In the genomic region with DNA sequence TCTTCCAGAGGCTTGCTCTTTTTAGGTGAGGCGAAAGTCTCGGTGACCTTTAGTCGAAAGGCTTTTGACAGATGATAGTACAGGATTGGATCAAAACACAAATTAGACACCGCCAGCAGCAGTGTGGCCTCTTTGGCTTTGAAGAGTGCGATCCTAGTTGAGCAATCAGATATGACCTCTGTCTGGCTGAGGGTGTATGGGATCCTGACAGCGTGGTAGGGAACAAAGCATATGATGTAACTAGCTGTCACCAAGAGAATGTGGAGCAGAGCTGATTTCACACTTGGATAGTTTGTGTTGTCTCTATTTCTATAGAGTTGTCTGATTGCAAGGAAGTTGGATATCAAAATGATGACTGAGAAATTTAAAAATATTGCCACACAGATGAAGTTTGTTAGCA, we compare ENCODE assay signal across 23 mouse cellular contexts. TPM values are rescaled to one million over a fixed set of nuclear protein-coding genes. Genes with fewer than 3 reads are reported as not detected.
DNase-seq lines count a peak whose midpoint lies in the region; ATAC-seq and TF ChIP-seq lines count a peak whose summit lies in the region.
"Had no signal": no experiment of that assay in that cellular context is flagged by ENCODE, and none has a peak within 500 bp of the region (broad histone marks: within the 10 kb centered on the region; RNA-seq: fewer than 3 reads in every experiment).

No protein-coding gene starts in this region.

- no peak overlapping the region for H3ac ChIP-seq in myocyte (ENCODE audit: control insufficient read depth, insufficient read length)

- TF ChIP-seq POLR2A in myocyte (IDR thresholded peaks at IDR 0.05; ENCODE audit: insufficient read length, low read depth), result no peak
- no peak for TF ChIP-seq POLR2A in kidney, adult 2 months (IDR thresholded peaks at IDR 0.05; ENCODE audit: low read depth, low read length)
- no peak for TF ChIP-seq POLR2A in cerebellum, adult 2 months (IDR thresholded peaks at IDR 0.05; ENCODE audit: borderline replicate concordance, insufficient read depth, low read length)

- H3K4me1 ChIP-seq in hindbrain, postnatal 0 days (ENCODE audit: insufficient read depth, low read length), result no peaks in the 10 kb centered on the region
- H3K4me1 ChIP-seq in hindbrain, embryonic 12.5 days, result 0 out of 2 replicates have a peak, but pooled peaks cover 5% of the 10 kb centered on the region
- peaks cover 5% of the 10 kb centered on the region; the same call in 1 of the 2 replicates for H3K4me1 ChIP-seq in liver, embryonic 13.5 days (replicated peaks)
- no peaks in the 10 kb centered on the region for H3K4me1 ChIP-seq in kidney, adult 2 months (ENCODE audit: control insufficient read depth, insufficient read depth, low read length)
- no peaks in the 10 kb centered on the region for H3K4me1 ChIP-seq in cerebellum, adult 2 months (ENCODE audit: control insufficient read depth, insufficient read depth, low read length)
- H3K4me1 ChIP-seq: limb, embryonic 12.5 days had no signal

- H3K9ac ChIP-seq in hindbrain, postnatal 0 days (replicated peaks; ENCODE audit: low read length), result no peak overlapping the region
- H3K9ac ChIP-seq in hindbrain, embryonic 12.5 days, result no peak overlapping the region
- H3K9ac ChIP-seq in liver, embryonic 13.5 days, result no peak overlapping the region
- H3K9ac ChIP-seq: forebrain, postnatal 0 days; limb, embryonic 12.5 days had no signal

- H3K9me3 ChIP-seq in hindbrain, postnatal 0 days (ENCODE audit: low read length), result no peaks in the 10 kb centered on the region
- H3K9me3 ChIP-seq in hindbrain, embryonic 12.5 days (replicated peaks), result no peaks in the 10 kb centered on the region
- no peaks in the 10 kb centered on the region for H3K9me3 ChIP-seq in liver, embryonic 13.5 days (replicated peaks)
- H3K9me3 ChIP-seq: G1E; limb, embryonic 12.5 days; megakaryocyte, embryonic 14.5 days had no signal

- H3K79me2 ChIP-seq in myocyte (ENCODE audit: control insufficient read depth, insufficient read depth), result no peaks in the 10 kb centered on the region

- H3K4me3 ChIP-seq in hindbrain, postnatal 0 days (ENCODE audit: low read length), result no peak overlapping the region
- H3K4me3 ChIP-seq in hindbrain, embryonic 12.5 days, result no peak overlapping the region
- H3K4me3 ChIP-seq in liver, embryonic 13.5 days (replicated peaks), result no peak overlapping the region
- no peak overlapping the region for H3K4me3 ChIP-seq in myocyte
- H3K4me3 ChIP-seq in kidney, adult 2 months (ENCODE audit: insufficient read depth, low read depth, low read length), result no peak overlapping the region
- H3K4me3 ChIP-seq in cerebellum, adult 2 months (replicated peaks; ENCODE audit: insufficient read depth, low read depth, low read length), result no peak overlapping the region
- H3K4me3 ChIP-seq: gastrocnemius, adult 2 months; left cerebral cortex, adult 2 months; limb, embryonic 12.5 days; megakaryocyte, embryonic 14.5 days had no signal

- H3K36me3 ChIP-seq in hindbrain, postnatal 0 days (ENCODE audit: insufficient read depth, low read length), result no peaks in the 10 kb centered on the region
- no peaks in the 10 kb centered on the region for H3K36me3 ChIP-seq in hindbrain, embryonic 12.5 days
- H3K36me3 ChIP-seq in liver, embryonic 13.5 days, result no peaks in the 10 kb centered on the region
- H3K36me3 ChIP-seq in myocyte (ENCODE audit: control insufficient read depth, insufficient read depth), result no peaks in the 10 kb centered on the region
- no peaks in the 10 kb centered on the region for H3K36me3 ChIP-seq in kidney, adult 2 months (ENCODE audit: control insufficient read depth, insufficient read depth, low read length)
- H3K36me3 ChIP-seq: G1E; limb, embryonic 12.5 days had no signal

- 45% methylated on average over 6 of the region's 6 CpGs for WGBS in hindbrain, postnatal 0 days
- WGBS in hindbrain, embryonic 12.5 days, result 54% methylated on average over 6 of the region's 6 CpGs
- WGBS in liver, embryonic 13.5 days (ENCODE audit: insufficient replicate concordance), result 64% methylated on average over 6 of the region's 6 CpGs
- WGBS in kidney, adult 2 months, result 86% methylated on average over 6 of the region's 6 CpGs
- WGBS in cerebellum, adult 2 months, result 67% methylated on average over 6 of the region's 6 CpGs

- peak; percentile 69; the same call in 1 of the 2 replicates for ATAC-seq in hindbrain, postnatal 0 days
- ATAC-seq in hindbrain, embryonic 12.5 days (ENCODE audit: low FRiP score), result no peak
- ATAC-seq in liver, embryonic 13.5 days (ENCODE audit: low read depth), result peak; percentile 61
- ATAC-seq: CD4-positive, CD25-positive, alpha-beta regulatory T cell, adult 4 months; forebrain, postnatal 0 days; hindbrain, embryonic 16.5 days; midbrain, embryonic 16.5 days had no signal

- no peaks in the 10 kb centered on the region for H3K27me3 ChIP-seq in hindbrain, postnatal 0 days (ENCODE audit: insufficient read depth, low read length)
- no peaks in the 10 kb centered on the region for H3K27me3 ChIP-seq in hindbrain, embryonic 12.5 days
- no peaks in the 10 kb centered on the region for H3K27me3 ChIP-seq in liver, embryonic 13.5 days
- no peaks in the 10 kb centered on the region for H3K27me3 ChIP-seq in myocyte (ENCODE audit: control insufficient read depth, insufficient read depth, insufficient read length)
- no peaks in the 10 kb centered on the region for H3K27me3 ChIP-seq in kidney, adult 2 months (replicated peaks; ENCODE audit: control insufficient read depth, insufficient read depth, low read length)
- H3K27me3 ChIP-seq in cerebellum, adult 2 months (ENCODE audit: control insufficient read depth, insufficient read depth, low read length), result no peaks in the 10 kb centered on the region
- H3K27me3 ChIP-seq: limb, embryonic 12.5 days; megakaryocyte, embryonic 14.5 days had no signal

- TF ChIP-seq CTCF in hindbrain, postnatal 0 days (IDR thresholded peaks at IDR 0.05; ENCODE audit: low read depth), result no peak
- TF ChIP-seq CTCF in kidney, adult 2 months (conservative IDR thresholded peaks at IDR 0.05; ENCODE audit: insufficient read depth, insufficient read length, low read depth, low read length), result no peak
- no peak for TF ChIP-seq CTCF in cerebellum, adult 2 months (IDR thresholded peaks at IDR 0.05; ENCODE audit: borderline replicate concordance, insufficient read depth, low read depth, low read length)

- peak; percentile 56 for DNase-seq in adrenal gland, adult 2 months
- DNase-seq in adrenal gland, postnatal 25 days, result no peak
- no peak for DNase-seq in hindbrain, postnatal 0 days (ENCODE audit: low spot score)
- DNase-seq in liver, embryonic 13.5 days, result no peak
- no peak for DNase-seq in kidney, adult 2 months
- DNase-seq in cerebellum, adult 2 months, result no peak
- DNase-seq: cerebellum, adult 9-10 months; forebrain, postnatal 0 days; gastrocnemius, adult 2 months; heart, postnatal 14 days; kidney, adult 11 months; kidney, postnatal 10 days had no signal

- no peak overlapping the region for H3K4me2 ChIP-seq in hindbrain, postnatal 0 days (ENCODE audit: low read depth, low read length)
- H3K4me2 ChIP-seq in hindbrain, embryonic 12.5 days (replicated peaks), result no peak overlapping the region
- no peak overlapping the region for H3K4me2 ChIP-seq in liver, embryonic 13.5 days
- no peak overlapping the region for H3K4me2 ChIP-seq in myocyte (ENCODE audit: low read depth)
- H3K4me2 ChIP-seq: limb, embryonic 12.5 days had no signal

- no peak overlapping the region for H3K27ac ChIP-seq in hindbrain, postnatal 0 days
- no peak overlapping the region for H3K27ac ChIP-seq in hindbrain, embryonic 12.5 days
- no peak overlapping the region for H3K27ac ChIP-seq in liver, embryonic 13.5 days
- H3K27ac ChIP-seq in kidney, adult 2 months (ENCODE audit: insufficient read depth, low read depth, low read length), result no peak overlapping the region
- no peak overlapping the region for H3K27ac ChIP-seq in cerebellum, adult 2 months (ENCODE audit: insufficient read depth, low read length)
- H3K27ac ChIP-seq: gastrocnemius, adult 2 months; left cerebral cortex, adult 2 months; limb, embryonic 12.5 days had no signal

TF ChIP-seq in myocyte, 11 proteins besides CTCF, POLR2A, EP300 and RAD21:
- TF ChIP-seq CEBPB (IDR thresholded peaks at IDR 0.05; ENCODE audit: insufficient read depth, poor library complexity, severe bottlenecking) (peak; percentile 43; the same call in 1 of the 2 replicates), TCF3 (IDR thresholded peaks at IDR 0.05; ENCODE audit: insufficient read length, low read depth) (no peak)

RNA-seq across cellular contexts. Expression of a gene that starts 4.2 kb away (rescaled TPM):
- not detected for total RNA-seq in adrenal gland, adult 2 months (2021)
- polyA plus RNA-seq in adrenal gland, adult 2 months (2012; rRNA removed), result 0.07 TPM in 1 of 2 replicates, not detected in the other
- total RNA-seq in adrenal gland, postnatal 25 days (2021), result 0.18 TPM in 1 of 2 replicates, not detected in the other
- not detected in 2 replicates for total RNA-seq in hindbrain, postnatal 0 days (2014; rRNA removed)
- polyA plus RNA-seq in hindbrain, postnatal 0 days (2015; fragmentation: Nextera tagmentation; extraction: Ambion mirVana), result 0.58 and 0.78 TPM in 2 replicates
- polyA plus RNA-seq in hindbrain, embryonic 12.5 days (2016; fragmentation: Nextera tagmentation; extraction: Ambion mirVana), result 1.6 and 1.7 TPM in 2 replicates
- polyA plus RNA-seq in liver, embryonic 13.5 days (2015; fragmentation: Nextera tagmentation; extraction: Ambion mirVana), result 1.3 and 1.5 TPM in 2 replicates
- polyA plus RNA-seq in myocyte (2012; fragmentation: generic; extraction: Trizol), result not detected
- polyA plus RNA-seq in kidney, adult 2 months (2012; rRNA removed), result 0.19 and 0.38 TPM in 2 replicates
- polyA plus RNA-seq in cerebellum, adult 2 months (2012; rRNA removed), result 0.06 TPM in 1 of 2 replicates, not detected in the other
- total RNA-seq: forebrain, postnatal 0 days; gastrocnemius, adult 2 months; layer of hippocampus, adult 8-10 months; left cerebral cortex, adult 2 months had no signal
- polyA plus RNA-seq: cortical plate, adult 2 months; G1E had no signal

RNA-seq across cellular contexts. Expression of a gene that starts 56.0 kb away (rescaled TPM):
- total RNA-seq in adrenal gland, adult 2 months (2021), result 10 to 100 TPM; 13.7 to 26.7 TPM
- polyA plus RNA-seq in adrenal gland, adult 2 months (2012; rRNA removed), result 2.5 and 3.6 TPM in 2 replicates
- 6.8 and 15.7 TPM in 2 replicates for total RNA-seq in adrenal gland, postnatal 25 days (2021)
- 1.7 and 3.0 TPM in 2 replicates for total RNA-seq in hindbrain, postnatal 0 days (2014; rRNA removed)
- 4.4 and 4.6 TPM in 2 replicates for polyA plus RNA-seq in hindbrain, postnatal 0 days (2015; fragmentation: Nextera tagmentation; extraction: Ambion mirVana)
- 1.5 and 2.3 TPM in 2 replicates for polyA plus RNA-seq in hindbrain, embryonic 12.5 days (2016; fragmentation: Nextera tagmentation; extraction: Ambion mirVana)
- polyA plus RNA-seq in liver, embryonic 13.5 days (2015; fragmentation: Nextera tagmentation; extraction: Ambion mirVana), result 2.8 and 5.0 TPM in 2 replicates
- polyA plus RNA-seq in myocyte (2012; fragmentation: generic; extraction: Trizol), result 0.07 TPM
- polyA plus RNA-seq in kidney, adult 2 months (2012; rRNA removed), result 3.8 and 4.2 TPM in 2 replicates
- 3.4 and 4.2 TPM in 2 replicates for polyA plus RNA-seq in cerebellum, adult 2 months (2012; rRNA removed)
- polyA plus RNA-seq: G1E had no signal
